Mouse (Mus musculus): Measurements from ENCODE around the gene Zfp709.
"Not testable (repeated sequence)": the region's sequence is repeated elsewhere in the genome, so short reads cannot be mapped to it uniquely, and the experiment has no call there.

Zfp709 gene
- long read RNA-seq, experiment 1, partial matches to known transcripts, result 0 of 2 reads
- long read RNA-seq, experiment 1, other reads (novel, unspliced or antisense), result 2 of 2 reads
- long read RNA-seq, experiment 2, full-length matches to known transcripts, result 1 of 1 reads
- long read RNA-seq, experiment 2, partial matches to known transcripts, result 0 of 1 reads
- long read RNA-seq, experiment 2, other reads (novel, unspliced or antisense), result 0 of 1 reads

DNA sequence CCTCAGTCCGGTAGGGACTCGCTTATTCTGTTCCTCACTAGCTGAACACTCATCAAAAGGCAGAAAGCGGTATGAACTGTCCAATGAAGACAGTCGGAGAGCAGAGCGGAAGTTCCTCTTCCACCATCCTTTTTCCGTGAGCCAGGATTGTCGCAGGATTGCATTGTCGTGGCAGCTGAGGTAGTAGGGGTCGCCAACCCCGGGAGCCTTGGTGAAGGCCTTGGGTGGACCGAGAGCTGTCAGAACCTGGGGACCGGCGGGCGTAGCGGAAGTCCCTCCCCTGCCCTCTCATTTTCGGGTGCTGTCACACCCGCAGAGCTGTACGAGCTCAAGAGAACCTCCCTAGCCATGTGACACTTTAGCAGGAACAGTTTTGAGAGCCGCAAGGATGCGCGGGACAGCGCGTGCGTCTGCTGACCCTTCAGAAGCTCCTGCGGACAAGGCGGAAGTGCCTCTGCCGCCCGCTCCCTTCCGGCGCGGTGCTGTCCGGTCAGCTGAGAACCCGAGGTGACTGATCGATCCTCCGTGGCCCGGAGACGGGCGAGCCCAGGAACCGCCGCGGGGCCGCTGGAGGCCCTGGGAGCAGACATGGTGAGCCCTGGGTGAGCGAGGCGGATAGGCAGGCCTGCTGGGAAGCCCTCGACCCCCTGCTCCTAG is at the start of gene Zfp709:
TSS of gene Zfp709 (plus strand) at position 402 of the 657 bp plus-strand sequence.
- intact Hi-C loops (cut with DNase I), result no loop called here

DNA sequence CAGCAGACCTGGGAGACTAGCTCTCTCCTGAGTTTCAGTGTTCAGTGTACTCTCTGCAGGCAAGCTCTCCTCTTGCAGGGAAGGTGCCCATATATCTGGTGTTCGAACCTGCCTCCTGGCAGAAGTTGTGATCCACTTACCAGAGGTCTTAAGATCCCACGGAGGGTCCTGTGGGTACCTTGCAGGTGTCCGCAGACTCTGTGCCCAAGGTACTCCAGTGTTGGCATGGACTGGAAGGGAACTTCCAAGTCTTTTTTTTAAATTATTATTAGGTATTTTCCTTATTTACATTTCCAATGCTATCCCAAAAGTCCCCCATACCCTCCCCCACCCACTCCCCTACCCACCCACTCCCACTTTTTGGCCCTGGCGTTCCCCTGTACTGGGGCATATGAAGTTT is 43.6 kb upstream of the Zfp709 start:
- intact Hi-C loops (cut with DNase I), result not testable (repeated sequence)

DNA sequence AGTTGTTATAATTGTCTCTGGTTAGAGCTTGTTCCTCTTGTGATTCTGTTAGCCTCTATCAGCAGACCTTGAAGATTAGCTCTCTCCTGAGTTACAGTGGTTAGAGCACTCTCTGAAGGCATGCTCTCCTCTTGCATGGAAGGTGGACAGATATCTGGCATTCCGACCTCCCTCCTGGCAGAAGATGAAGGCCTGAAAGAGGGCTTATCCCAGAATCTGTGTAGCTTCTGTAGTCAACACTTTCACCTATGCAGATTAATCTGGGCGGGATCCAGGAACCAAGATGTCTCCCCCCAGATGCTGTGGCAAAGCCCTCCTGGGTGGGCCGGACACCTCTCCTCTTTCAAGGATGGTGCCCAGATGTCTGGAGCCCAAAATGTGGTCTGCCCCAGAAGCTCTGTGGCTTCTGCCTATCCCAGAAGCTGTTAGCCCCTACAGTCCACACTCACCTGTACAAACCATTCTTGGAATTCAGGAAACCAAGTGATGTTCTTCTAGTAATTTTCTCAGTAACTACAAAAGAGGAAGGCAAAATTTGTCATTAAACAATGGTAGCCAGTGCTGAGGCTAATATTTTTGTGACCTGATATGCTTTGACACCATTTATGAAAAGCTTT is 40.5 kb upstream of the Zfp709 start:
- intact Hi-C loops (cut with DNase I), result not testable (repeated sequence)

DNA sequence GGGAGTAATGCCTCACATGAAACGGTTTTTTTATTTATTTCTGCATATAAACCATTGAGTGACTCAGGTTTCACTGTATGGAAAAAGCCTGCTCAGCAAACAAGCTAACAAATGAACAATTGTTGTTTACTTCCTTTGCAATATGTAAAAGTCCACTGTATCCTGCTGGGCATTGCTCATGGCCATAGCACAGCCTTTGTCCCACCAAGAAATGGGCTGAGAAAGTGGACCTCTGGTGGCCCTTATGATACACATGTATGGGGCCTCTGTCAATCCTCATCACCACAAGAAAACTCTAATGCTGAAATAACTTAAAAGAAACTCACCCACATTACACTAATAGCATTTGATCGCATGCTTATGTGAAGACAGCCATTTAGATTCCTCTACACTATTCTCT is 39.3 kb upstream of the Zfp709 start:
- intact Hi-C loops (cut with DNase I), result not testable (repeated sequence)

DNA sequence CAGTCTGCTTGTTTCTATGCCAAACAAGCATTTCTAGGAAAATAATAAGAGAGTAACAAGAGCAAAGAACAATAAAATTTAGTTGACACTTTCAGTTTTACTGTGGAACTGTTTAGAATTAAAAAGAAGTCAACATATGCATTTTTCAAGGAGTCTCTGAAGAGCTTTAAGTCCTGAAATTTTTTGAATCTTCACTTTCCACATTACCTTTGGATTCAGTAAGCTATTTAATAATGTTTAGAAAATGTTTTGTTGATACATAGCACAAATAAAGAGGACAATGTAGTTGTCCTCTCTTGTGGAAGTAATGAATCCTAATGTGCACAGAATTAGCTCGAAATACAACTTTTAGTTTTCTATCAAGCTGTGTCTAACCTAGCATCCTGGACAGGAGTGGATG is 37.4 kb upstream of the Zfp709 start:
- intact Hi-C loops (cut with DNase I), result not testable (repeated sequence)

DNA sequence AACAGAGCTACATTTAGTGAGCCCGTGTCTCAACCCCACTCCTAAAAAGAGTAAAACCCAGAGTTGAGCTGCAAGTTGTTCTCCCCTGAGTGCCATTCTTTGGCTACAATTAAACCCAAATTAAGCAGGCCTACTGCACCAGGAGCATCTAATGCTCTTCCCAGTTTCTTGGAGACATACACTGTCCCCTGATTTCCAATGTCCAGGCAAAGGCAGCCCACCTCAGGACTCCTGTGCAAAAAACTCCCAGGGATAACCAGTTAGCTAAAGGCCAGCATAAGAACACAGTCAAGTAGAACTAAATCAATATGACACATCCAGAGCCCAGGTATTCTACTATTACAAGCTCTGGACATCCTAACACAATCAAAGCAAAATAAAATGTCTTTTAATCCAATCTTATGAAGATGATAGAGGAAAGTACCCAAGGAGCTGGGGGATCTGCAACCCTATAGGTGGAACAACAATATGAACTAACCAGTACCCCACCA is 35.8 kb upstream of the Zfp709 start:
- intact Hi-C loops (cut with DNase I), result loop anchor here (2.0 kb wide), 1 partner anchor 699 kb away; no protein-coding TSS in a partner anchor

DNA sequence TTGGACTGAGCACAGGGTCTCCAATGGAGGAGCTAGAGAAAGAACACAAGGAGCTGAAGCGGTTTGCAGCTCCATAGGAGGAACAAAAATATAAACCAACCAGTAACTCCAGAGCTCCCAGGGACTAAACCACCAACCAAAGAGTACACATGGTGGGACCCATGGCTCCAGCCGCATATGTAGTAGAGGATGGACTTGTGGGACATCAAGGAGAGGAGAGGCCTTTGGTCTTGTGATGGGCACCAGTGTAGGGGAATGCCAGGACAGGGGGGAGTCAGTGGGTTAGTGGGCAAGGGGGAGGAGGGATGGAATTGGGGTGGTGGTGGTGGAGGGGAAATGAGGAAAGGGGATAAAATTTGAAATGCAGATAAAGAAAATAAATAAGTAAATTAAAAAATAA is 35.1 kb upstream of the Zfp709 start:
- intact Hi-C loops (cut with DNase I), result loop anchor here (2.0 kb wide), 1 partner anchor 700 kb away; no protein-coding TSS in a partner anchor

DNA sequence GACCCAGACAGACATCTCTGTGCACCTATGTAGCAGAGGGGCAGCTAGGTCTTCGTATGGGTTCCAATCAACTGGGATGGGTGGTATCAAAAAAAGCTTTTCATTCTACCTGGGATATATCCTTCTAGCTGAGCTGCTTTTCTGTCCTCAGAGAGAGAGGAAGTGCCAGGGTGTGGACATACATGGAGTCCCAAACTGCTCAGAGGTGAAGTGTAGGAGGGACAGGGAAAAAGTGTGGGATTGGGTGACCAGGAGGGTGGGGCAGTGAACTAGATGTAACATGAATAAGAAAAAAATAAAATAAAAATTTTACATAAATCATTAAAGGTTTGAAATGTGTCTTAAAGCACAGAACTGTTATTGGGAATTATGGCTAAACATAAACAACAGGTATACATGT is 30.8 kb upstream of the Zfp709 start:
- intact Hi-C loops (cut with DNase I), result not testable (repeated sequence)

DNA sequence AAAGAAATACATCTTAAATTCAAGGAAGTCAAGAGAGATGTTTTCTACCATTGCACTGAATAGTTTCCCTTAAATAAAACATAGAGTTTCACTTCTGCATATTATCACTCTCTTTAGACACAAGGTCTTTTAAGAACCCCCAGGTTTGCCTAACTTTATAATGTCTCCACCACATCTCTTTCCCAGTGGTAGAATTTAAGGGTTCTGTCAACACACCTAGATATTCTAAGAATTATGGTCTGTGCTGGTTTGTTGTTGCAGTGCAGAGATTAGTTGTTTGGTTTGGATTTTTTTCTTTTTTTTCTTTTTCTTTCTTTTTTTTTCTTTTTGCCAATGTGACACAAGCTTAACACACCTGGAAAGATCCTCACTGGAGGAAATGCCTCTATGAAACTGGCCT is 28.5 kb upstream of the Zfp709 start:
- intact Hi-C loops (cut with DNase I), result not testable (repeated sequence)

DNA sequence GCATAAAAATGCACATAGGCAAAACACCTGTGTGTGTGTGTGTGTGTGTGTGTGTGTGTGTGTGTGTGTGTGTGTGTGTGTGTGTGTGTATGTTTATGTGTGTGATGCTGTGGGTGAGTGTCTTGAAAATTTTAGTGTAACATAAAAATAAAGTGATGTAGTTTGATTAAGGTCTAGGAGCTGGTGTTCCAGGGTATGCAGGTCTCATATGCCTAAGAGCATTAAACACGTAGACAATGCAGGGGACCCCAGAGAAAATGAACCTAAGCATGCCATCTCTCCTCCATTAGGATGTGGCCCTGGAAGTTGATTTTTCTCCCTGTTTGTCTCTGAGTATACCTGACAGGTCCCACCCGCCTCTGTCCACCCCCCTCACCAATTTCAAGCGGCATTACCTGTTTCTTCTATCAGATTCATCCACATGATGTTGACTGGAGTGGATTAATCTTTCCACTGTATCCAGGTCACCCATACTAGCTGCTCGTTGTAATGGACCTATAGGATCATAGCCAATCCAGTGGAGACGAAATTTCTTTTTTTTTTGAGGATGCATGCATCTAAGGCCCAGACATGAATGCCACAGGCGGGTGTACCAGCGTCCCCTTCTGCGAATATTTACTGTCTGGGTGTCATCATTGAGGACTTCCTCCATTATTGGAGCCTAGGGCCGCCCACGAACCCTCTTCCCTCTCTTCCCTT is 25.0 kb upstream of the Zfp709 start:
- intact Hi-C loops (cut with DNase I), result not testable (repeated sequence)

DNA sequence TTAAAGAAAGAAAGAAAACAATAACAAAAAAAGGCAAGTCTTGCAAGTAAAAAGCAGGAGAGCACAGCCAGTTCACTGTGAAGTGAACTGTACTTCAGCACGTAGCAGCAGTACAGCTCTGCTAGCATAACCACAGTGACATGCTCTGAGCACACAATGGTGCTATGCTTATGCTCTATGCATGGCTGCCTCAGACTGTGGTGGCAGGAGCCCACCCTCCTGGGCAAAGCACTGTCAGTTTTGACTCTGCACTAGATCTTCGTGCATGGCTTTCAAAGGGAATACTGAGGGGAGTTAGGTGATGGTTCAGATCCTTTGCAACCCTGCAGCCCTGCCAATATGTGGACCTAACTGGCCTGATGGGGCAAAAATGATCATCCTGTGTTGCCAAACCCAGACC is 24.5 kb upstream of the Zfp709 start:
- intact Hi-C loops (cut with DNase I), result not testable (repeated sequence)

DNA sequence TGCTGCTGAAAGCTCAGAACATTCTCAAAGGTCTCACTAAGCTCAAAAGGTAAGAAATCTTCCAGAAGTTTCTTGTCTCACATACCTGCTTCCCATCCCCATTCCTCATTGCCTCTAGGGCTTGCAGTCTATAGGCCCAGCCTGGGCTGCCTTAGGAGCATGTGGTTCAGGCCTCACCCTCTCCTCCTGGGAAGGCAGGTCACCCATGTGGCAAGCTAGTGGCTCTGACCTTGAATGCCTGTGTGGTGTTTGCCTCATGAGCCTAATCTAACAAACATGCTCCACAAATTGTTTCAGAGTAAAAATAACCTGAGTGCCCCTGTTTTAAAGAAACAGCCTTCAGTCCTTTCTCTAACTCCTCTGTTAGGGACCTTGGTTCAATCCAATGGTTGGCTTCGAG is 20.3 kb upstream of the Zfp709 start:
- intact Hi-C loops (cut with DNase I), result not testable (repeated sequence)

DNA sequence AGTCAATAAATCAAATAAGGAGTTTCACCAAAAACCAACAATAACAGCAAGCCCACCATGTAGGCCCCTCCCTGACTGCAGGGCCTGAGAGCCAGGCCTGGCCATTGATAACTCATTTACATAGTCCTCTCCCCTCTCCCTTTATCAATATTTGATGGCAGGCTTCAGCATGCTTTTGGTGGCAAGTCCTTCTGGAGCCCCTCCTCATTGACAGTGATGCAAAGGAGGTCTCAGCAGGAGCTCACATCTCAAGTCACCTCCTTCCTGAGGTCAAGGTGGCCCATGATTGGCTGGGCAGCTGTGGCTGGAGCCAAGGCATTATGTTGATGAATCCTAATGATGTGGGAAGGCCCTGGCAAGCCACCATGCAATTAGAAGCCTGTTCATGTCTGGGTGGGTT is 19.8 kb upstream of the Zfp709 start:
- intact Hi-C loops (cut with DNase I), result not testable (repeated sequence)

DNA sequence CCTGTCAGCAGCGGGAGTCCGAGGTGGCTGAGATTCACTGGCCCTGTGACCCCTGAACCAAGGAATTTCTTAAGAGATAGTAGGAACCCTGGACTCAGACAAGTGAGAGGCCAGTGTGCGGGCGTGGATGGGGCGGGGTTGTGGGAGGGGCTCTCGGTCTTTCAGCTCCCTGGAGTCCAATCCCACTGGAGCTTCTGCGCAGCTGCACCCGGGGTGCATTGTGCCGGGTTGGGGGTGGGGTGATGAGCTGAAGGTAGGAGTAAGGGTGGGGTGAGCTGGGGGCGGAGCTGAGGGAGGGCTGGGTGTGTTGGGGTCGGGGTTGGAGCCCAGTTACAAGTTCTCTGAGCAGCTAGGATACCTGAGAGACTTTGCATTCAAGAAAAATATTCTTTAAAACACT is 18.8 kb downstream of the Zfp709 start:
- intact Hi-C loops (cut with DNase I), result not testable (repeated sequence)

DNA sequence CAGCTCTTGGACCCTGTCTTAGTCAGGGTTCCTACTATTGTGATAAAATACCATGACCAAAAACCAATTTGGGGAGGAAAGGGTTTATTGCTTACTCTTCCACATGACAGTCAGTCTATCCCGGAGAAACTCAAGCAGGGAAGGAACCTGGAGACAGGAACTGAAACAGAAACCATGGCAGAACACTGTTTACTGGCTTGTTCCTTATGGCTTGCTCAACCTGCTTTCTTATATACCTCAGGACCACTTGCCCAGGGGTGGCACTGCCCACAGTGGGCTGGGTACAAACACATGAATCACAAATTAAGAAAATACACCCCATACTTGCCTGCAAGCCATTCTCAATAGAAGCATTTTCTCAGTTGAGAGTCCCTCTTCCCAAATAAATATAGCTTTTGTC is 21.3 kb downstream of the Zfp709 start:
- intact Hi-C loops (cut with DNase I), result not testable (repeated sequence)

DNA sequence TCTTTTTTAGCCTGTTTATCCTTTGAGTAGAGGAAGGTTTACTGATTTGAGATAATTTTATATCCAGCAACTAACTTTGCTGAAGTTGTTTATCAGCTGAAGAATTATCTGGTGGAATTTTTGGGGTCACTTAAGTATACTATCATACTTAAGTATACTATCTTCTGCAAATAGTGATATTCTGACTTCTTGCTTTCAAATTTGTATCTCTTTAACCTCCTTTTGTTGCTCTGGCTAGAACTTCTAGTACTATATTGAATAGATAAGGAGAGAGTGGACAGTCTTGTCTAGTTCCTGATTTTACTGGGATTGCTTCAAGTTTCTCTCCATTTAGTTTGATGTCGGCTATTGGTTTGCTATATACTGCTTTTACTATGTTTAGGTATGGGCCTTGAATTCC is 25.0 kb downstream of the Zfp709 start:
- intact Hi-C loops (cut with DNase I), result loop anchor here (5.0 kb wide), 1 partner anchor 65 kb away; no protein-coding TSS in a partner anchor

DNA sequence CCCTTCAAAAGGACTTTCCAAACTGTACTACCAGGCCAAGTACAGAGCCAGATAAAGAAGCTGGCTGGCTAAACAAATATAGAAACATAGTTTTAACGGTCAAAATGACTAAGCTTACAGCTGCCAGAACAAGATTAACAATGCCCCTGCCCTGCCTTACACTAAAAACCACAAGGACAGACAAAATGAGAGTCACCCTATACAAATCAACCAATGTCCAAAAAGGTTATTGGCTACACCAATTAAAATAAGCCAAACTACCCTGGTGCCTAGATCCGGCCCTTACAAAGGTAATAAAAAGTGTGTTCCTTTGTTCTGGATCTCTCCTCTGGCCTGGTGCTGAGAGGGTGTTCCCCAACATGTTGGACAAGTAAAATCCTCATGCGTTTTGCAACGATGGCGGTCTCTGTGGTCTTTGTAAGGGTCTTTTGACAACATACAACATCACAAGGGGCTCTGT is 26.0 kb downstream of the Zfp709 start:
- intact Hi-C loops (cut with DNase I), result loop anchor here (5.0 kb wide), 1 partner anchor 64 kb away; no protein-coding TSS in a partner anchor

DNA sequence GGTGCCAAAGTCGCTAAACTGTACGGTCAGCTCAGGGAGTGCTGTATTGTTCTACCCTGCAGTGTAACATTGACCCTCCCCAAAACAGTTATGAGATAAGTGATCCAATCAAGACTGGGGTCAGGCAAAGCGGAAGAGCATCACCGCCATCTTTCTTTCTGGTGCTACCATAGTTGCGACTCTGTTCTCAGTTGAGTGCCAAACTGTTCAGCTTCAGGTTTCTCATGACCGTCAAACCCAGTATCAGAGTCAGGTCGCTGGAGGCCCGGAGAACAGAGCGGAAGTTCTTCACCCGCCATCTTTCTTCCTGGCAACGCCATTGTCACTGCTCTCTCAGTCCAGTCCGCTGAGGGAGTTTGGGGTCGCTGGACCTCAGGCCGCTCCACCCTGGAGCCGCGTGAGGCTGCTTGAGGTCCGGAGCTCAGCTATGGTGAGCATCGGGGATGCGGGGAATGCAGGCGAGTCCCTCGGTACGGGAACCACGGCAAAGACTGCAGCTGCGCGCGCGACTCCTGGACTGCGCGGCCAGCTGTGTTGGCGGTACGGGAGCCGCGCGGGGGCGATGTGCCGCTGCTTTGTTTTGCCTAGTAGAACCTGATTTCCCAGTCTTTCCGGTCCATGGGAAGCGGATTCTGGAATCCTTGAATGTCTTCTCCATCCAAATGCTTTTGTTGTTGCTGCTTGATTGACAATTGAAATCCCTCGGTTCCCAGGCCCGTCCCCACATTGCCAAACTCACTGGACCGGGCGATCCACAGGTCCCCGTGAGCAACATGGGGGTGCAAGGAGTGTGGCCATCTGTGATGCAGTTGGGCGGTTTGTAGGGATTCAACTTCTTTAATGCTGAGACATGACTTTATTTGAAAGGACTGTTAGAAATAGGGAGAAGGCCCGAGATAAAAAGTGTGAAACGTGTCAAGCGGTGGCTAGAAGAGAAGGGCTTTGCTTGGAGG is 26.8 kb downstream of the Zfp709 start, which contains the start of the genes Zfp882 and Zfp617:
TSS of gene Zfp882 (plus strand) at position 300 of the 953 bp plus-strand sequence.
TSS of gene Zfp617 (plus strand) at position 327 of the 953 bp plus-strand sequence.
- intact Hi-C loops (cut with DNase I), result loop anchor here (5.0 kb wide), 1 partner anchor 64 kb away; no protein-coding TSS in a partner anchor

DNA sequence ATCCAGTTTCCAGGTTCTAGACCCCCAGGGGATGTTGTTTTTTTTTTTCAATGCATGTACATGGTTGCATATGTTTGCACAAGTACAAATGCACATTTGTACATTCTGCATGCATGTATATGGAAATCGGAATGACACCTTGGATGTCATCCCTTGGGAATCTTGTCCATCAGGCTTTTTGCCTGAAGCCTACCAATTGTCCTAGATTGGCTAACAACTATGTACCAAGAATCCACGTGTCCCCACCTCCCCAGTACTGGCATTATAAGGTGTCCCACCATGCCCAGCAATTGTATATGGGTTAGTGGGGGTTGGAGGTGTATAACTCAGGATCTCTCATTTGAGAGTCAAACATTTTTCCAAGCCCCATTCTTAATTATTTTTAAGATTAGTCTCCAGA is 30.5 kb downstream of the Zfp709 start:
- intact Hi-C loops (cut with DNase I), result no loop called here
